Mouse (Mus musculus): Measurements from ENCODE around the gene Taf11.

DNA sequence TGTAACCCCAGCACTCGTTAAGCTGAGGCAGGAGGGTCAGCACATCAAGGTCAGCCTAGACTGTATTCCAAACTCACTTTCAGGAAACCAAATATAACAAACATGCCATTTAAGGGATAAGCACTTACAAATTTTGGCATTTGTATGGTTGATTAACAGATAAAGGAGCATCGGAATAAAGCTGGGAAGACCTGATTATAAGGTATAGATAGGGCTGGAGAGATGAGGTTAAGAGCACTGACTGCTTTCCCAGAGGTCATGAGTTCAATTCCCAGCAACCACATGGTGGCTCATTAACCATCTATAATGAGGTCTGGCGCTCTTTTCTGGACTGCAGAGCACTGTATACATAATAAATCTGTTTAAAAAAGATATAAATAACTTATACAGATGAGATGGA, 36.1 kb downstream of the Taf11 start:
- no peak for TF ChIP-seq POLR2A (IDR thresholded peaks at IDR 0.05; ENCODE audit: extremely low read depth, insufficient read depth, low read length)
- no peak for TF ChIP-seq CTCF (IDR thresholded peaks at IDR 0.05; ENCODE audit: low read depth, low read length)
